Mouse (Mus musculus) spleen, postnatal 4 days (tissue): ENCODE results near the gene Nmnat1.
"Not testable (repeated sequence)": the region's sequence is repeated elsewhere in the genome, so short reads cannot be mapped to it uniquely, and the experiment has no call there.

Experiments used
- DNase-seq, 2 experiments: peaks; one replicate each; pipeline ENCODE4 v3.0.0; 2022; ENCODE audit warnings: low spot score in 2 of 2

Nmnat1 gene

GRCm38 (mm10) chr4:149489415-149490240 lies 4.6 kb upstream of the Nmnat1 start:
- DNase-seq = no peak

- DNase-seq = no peak
These were observed 2.7 kb upstream of the Nmnat1 start for GRCm38 (mm10) chr4:149487729-149488128.

- no peak for DNase-seq
These were observed 814 bp upstream of the Nmnat1 start for GRCm38 (mm10) chr4:149485825-149486206.

- no peak for DNase-seq
These were observed 436 bp downstream of the Nmnat1 start for GRCm38 (mm10) chr4:149484566-149484965.

- no peak for DNase-seq
These were observed 7.9 kb downstream of the Nmnat1 start, which contains the start of gene Tmem274 for GRCm38 (mm10) chr4:149477078-149477477. Gene Tmem274 (plus strand): TSS chr4:149477378.

- DNase-seq = no peak
These were observed 9.9 kb downstream of the Nmnat1 start for GRCm38 (mm10) chr4:149475096-149475495.

GRCm38 (mm10) chr4:149469557-149469956 lies 15.4 kb downstream of the Nmnat1 start:
- no peak for DNase-seq

GRCm38 (mm10) chr4:149463435-149463950 lies 21.5 kb downstream of the Nmnat1 start:
- no peak for DNase-seq

- no peak for DNase-seq
These were observed 22.6 kb downstream of the Nmnat1 start for GRCm38 (mm10) chr4:149462305-149462971.

GRCm38 (mm10) chr4:149461579-149462304 lies 23.3 kb downstream of the Nmnat1 start:
- no peak for DNase-seq

- DNase-seq = not testable (repeated sequence)
These were observed 24.5 kb downstream of the Nmnat1 start for GRCm38 (mm10) chr4:149460475-149460874.

GRCm38 (mm10) chr4:149459425-149459824 lies 25.6 kb downstream of the Nmnat1 start:
- no peak for DNase-seq

GRCm38 (mm10) chr4:149458526-149458925 lies 26.5 kb downstream of the Nmnat1 start:
- DNase-seq = no peak

- DNase-seq = no peak
These were observed 27.1 kb downstream of the Nmnat1 start for GRCm38 (mm10) chr4:149457831-149458430.

GRCm38 (mm10) chr4:149457163-149457562 lies 27.8 kb downstream of the Nmnat1 start:
- DNase-seq = not testable (repeated sequence)

- no peak for DNase-seq
These were observed 30.1 kb downstream of the Nmnat1 start, which contains the start of gene Rbp7 for GRCm38 (mm10) chr4:149454879-149455278. Gene Rbp7 (minus strand): TSS chr4:149454978.

- DNase-seq = no peak
These were observed 30.7 kb downstream of the Nmnat1 start for GRCm38 (mm10) chr4:149454263-149454662.

- DNase-seq = peak; percentile 28 to 71
These were observed 31.3 kb downstream of the Nmnat1 start for GRCm38 (mm10) chr4:149453656-149454055.

GRCm38 (mm10) chr4:149450636-149451035 lies 34.4 kb downstream of the Nmnat1 start:
- DNase-seq = no peak

GRCm38 (mm10) chr4:149446309-149446708 lies 38.7 kb downstream of the Nmnat1 start:
- no peak for DNase-seq

- peak in 1 of 2 experiments; percentile 26 for DNase-seq
These were observed 39.1 kb downstream of the Nmnat1 start for GRCm38 (mm10) chr4:149445868-149446267.
